Mouse (Mus musculus): ENCODE measurements around the gene Traip.

The Traip gene

DNA sequence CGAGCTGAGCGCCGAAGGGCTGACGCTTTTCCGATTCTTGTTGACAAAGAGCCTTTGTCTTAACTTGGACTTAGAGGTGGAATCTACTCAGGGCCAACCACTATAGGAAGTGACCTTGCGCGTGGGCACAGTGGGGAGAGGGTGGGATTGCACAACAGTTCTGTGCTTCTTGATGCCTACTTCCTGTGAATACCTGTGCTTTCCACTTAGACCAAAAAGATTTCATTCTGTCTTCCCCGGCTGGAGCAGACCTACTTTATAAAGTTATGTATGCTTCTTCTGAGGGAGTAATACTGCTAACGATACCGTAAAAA lies at the start of gene Traip:
TSS of gene Traip (plus strand) at position 215 of the 314 bp plus-strand sequence.
- DNase-seq: no peak

- DNase-seq: no peak
Measured at GRCm38 (mm10) chr9:107900840-107901626, 48.9 kb upstream of the Traip start.

DNA sequence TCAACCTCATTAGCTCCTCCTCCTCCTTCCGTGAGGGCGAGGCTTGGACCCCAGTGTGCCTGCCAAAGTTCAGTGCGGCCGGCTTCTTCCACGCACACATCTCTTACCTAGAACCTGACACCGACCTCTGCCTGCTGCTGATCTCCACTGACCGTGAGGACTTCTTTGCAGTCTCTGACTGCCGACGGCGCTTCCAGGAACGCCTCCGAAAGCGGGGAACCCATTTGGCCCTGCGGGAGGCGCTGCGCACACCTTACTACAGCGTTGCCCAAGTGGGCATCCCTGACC lies 48.4 kb upstream of the Traip start:
- no peak for DNase-seq

- peak; percentile 51 to 67 for DNase-seq
Measured at GRCm38 (mm10) chr9:107904726-107905125, 45.2 kb upstream of the Traip start.

- peak; percentile 53 to 61 for DNase-seq
Measured at GRCm38 (mm10) chr9:107906252-107906966, 43.5 kb upstream of the Traip start, which contains the start of gene Mst1r. TSS of gene Mst1r (plus strand) at chr9:107906873.

- no peak for DNase-seq
Measured at GRCm38 (mm10) chr9:107906967-107907800, 42.8 kb upstream of the Traip start.

- DNase-seq: no peak
Measured at GRCm38 (mm10) chr9:107907801-107908120, 42.2 kb upstream of the Traip start.

GRCm38 (mm10) chr9:107908410-107909158 lies 41.4 kb upstream of the Traip start:
- DNase-seq: no peak

DNA sequence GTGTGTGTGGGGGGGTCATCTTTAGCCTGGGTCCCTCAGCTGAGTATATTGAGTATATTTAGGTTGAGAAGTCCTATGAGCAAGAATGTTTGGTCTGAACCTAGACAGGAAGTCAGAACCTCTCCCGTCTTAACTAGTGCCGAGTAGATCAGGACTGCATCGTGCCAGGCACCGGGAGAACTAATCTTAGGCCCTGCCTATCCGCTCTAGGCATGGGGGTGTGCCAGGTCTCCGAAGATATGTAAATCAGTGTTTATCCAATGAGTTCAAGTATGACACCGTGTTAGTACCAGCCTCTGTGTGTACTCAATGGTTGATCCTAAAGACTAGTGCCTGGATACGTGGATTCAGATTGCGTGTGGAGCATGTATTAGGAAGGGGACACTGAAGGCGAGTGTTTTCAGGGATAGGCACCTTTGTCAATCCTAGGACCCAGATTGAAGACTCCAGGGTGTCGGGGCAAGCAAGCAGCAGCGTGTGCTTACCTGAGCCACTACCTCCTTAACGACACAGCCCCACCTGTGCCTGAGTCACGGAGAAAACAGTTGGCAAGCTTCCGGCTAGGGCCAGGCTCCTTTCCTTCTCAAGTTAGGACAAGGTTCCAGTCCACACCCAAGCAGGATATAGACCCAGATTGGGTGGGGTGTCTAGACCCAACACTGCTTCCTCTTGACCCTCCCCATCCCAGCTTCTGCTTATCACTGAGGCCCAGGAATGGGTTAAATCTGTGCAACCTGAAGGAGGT lies 39.7 kb upstream of the Traip start:
- DNase-seq: no peak

DNA sequence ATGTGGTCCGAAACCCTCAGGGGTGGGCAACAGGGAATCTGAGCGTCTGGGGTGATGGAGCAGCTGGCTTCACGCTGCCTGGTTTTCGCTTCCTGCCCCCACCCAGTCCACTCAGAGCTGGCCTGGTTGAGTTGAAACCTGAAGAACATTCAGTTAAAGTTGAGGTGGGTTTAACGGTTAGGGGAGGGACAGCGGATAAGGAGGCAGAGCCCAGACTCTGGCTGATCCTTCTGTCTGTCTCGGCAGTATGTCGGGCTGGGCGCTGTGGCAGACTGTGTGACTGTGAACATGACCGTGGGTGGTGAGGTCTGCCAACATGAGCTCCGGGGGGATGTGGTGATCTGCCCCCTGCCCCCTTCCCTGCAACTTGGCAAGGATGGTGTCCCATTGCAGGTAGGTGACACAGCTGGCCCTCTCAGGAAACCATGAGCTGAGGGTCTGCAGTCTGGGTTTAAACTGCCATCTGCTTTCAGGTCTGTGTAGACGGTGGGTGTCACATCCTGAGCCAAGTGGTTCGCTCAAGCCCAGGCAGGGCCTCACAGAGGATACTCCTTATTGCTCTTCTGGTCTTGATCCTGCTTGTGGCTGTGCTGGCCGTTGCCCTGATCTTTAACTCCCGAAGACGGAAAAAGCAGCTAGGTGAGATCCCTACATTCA lies 35.0 kb upstream of the Traip start:
- DNase-seq: no peak

DNA sequence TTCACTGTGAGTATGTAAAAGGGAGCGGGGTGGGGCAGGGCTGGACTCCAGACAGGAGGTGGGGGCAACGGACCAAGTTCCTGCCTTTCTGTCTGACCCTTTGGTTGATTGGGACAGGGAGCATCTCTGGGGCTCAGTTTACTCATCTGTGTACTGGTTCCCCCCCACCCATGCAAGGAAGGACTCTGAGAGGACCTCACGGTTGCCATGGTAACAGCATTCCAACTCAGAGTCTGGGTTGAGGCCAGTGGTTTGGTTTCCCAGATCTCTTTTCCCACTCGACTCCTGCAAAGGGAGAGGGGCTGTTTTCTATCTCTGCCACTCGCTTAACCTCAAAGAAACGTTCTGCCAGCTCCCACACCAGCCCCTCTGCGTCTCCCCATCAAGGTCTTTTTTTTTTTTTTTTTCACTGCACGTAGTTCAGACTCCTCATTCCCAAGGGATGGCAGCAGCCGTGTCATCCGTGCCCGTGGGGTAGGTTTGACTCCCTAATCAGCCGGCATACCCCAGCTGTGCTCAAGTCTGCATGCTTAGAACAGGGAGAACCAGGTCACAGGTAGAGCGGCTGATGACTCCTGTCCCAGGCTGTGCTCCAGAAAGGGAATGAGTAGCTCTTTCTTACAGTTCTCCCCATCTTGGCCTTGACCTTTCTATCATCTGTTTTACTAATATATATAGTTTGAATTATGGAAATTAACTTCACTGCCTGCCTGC lies 31.9 kb upstream of the Traip start:
- no peak for DNase-seq

DNA sequence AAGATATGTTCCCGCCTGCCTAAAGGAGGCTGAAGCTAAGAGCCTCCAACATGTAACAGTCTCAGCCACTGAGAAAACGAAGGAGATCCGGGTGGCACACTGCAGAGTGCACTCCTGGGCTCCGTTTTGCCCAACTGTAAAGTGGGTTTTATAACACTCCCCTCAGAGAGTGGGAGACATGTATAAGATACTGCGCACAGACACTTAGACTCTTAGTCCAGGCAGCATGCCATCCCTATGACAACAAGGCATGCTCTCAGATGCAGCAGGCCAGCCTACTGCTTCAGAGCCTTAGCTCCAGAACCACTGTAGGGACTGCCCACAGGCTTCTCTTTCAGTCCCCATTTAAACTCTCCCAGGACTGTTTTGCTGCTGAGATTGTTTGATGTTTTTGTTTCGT lies 31.1 kb upstream of the Traip start:
- no peak for DNase-seq

DNA sequence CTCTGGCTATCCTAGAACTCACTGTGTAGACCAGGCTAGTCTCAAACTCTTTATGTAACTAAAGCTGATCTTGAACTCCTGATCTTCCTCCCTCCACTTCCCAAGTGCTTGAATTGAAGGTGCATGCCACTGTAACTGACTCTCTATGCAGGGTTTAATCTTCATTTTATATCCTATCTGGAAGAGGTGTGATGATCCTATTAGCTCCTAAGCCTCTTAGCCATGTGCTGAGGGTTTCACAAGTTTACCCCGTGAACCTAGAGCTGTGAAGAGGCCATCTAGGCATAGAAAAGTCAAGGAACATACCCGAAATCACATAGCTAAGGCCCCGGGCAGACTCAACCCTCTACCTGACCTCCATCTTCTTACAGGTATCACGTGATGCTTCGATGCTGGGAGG lies 30.5 kb upstream of the Traip start:
- no peak for DNase-seq

DNA sequence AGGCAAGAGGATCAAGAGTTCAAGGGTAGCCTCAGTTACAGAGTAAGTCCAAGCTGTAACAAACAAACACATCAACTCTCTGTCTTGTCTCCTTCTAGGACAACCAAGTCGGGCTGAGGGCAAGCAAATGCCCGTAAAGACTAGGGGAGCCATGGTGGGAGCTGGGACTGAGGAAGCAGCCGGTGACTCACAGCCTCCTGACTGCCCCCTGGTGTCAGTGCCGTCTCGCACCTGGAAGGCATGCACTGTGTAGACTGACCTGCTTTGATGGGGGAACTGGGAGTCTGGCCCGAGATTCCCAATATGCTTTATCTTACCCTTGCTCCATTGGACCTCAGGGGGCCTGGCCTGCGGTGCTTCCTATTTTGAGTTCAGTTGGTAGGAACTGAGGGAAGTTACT lies 26.9 kb upstream of the Traip start:
- peak in 1 of 2 experiments; percentile 24 for DNase-seq

DNA sequence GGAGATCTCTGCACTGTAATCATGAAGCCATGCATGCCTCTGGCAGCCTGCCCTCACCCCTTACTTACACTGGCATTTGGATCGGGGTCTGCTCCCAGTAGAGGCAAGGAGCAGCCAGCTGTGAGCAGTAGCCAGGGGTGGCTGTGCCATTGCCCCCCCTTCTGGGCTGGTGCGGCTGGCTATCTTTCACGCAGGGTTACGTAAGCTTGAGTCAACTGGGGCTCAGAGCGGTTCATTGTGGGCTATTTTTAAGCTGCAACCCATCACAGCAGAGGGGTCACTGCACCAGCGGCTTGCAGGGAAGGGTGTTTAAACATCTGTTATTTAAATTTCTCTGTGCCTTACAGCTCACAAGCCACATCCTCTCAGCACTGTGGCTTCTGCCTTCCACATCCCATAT lies 26.0 kb upstream of the Traip start:
- DNase-seq: no peak

DNA sequence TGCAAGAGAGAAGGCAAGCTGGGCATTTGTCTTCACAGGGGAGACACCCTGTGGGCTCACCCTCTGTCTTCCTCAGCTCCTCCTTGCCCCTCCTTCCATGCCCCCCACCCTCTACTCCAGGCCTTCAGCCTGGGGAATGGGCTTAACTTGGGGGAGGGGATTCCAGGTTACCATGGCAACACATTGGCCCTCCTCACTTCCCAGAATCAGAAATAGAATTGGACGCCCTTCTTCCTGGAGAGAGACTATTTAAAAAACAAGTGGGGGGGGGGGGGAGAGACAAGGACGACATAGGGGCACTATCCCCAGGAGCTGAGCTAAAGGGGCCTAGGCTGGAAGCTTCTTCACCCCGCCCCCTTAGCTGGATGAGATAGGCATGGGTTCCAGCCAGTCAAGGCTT lies 24.7 kb upstream of the Traip start:
- no peak for DNase-seq

DNA sequence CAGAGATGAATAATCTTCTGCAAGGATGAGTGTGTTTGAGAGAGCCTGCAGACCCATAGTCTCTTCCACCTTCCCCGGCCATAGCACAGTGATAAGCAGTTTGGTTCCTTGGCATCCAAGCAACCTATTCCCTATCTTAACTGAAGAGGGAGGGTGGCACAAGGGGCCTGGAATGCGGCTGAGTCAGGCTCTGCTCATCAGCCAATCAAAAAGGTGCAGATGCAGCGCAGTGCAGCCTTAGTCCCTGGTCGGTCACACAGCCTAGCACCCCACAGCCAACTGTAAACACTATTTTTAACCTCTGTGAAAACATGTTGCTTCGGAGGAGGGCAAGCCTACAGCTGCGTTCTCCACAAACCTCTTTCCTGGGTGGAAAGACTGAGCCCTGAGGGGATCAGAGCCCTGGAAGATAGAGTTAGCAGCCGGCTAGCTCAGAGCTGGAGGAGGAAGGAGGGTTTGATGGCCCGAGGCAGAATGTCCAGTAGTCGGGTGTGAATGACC lies 23.0 kb upstream of the Traip start:
- no peak for DNase-seq

GRCm38 (mm10) chr9:107927749-107928148 lies 22.2 kb upstream of the Traip start:
- DNase-seq: no peak

DNA sequence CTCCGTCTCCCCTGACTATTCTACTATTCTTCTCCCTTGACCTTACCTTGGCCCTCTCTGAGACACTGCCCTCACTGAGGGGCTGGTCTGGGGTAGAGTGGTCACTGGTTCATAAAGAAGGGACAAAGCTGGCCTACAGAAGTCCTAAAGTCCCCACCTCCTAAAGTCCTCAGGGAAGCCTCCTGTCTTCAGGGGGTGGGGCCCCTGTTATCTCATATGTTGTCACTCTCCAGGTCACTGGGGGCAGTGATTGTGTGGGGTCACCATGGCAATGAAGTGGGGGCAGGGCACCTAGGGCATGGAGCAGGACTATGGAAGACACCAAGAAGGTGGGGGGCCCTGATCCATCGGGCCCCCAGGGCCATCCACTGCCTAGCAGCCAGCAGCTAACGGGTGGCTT lies 21.8 kb upstream of the Traip start, which contains the start of gene Actl11:
TSS of gene Actl11 (plus strand) at position 301 of the 400 bp plus-strand sequence.
- no peak for DNase-seq

DNA sequence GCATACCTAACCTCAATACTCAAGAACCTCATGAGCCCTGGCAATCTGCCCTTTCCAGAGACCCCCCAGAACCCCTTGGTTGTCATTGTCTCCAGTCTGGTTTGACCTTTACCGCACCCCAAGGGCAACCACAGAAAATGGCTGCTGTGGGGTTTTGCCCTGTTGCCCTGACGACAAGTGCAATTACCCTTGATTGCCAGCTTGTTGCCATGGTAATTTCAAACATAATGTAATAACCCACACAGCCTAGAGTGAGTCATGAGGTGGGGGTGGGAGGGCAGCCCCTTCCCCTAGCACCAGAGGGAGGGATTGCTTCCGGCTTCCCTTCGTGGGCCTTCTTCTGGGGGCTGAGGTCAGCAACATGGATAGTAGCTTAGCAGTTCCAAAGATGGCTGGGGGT lies 17.7 kb upstream of the Traip start:
- no peak for DNase-seq

DNA sequence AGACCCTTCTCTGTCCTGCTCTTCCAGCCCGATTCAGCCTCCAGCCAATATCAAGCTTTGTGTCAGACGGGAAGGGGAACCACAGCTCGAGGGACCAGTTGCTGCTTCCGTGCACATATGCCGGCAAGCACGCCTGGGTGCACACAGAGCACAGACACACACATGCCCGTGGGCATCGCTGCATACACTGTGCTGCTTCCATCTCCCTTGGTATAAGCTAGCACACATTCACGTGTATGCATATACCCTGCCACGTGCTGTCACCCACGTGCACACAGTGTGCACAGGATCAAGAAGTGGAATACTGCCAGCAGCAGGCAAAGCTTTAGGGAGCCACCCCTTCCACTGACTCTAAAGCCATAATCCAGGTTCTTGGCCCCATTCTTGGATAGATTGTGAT lies 15.8 kb upstream of the Traip start:
- no peak for DNase-seq

Measured in thymus, adult 18-20 months (tissue).